Mouse (Mus musculus) liver, adult 2 months (tissue): ENCODE results near the gene Xrcc3. TPM values are rescaled to one million over a fixed set of nuclear protein-coding genes. Genes with fewer than 3 reads are reported as not detected.

Source experiments
- DNase-seq: peaks from one replicate; pipeline ENCODE4 v3.0.0-alpha.2; 2011; ENCODE audit warnings: low read depth, low spot score; ENCODE audit errors: extremely low read depth
- H3K27ac ChIP-seq: fragments of 200-500 bp; replicated peaks from 2 replicates; pipeline ENCODE4 v1.5.1; 2012; ENCODE audit warnings: low read depth, mild to moderate bottlenecking, control low read depth, inconsistent platforms, low read length; ENCODE audit not compliant: insufficient read depth
- H3K27me3 ChIP-seq: fragments of 200-500 bp; 2 replicates; pipeline ENCODE4 v1.6.1; 2012; ENCODE audit warnings: mild to moderate bottlenecking, moderate library complexity, low read length, inconsistent platforms; ENCODE audit not compliant: control insufficient read depth, insufficient read depth
- H3K36me3 ChIP-seq: fragments of 200-500 bp; 2 replicates; pipeline ENCODE4 v1.6.1; 2012; ENCODE audit warnings: low read length, inconsistent platforms; ENCODE audit not compliant: control insufficient read depth, insufficient read depth
- H3K4me1 ChIP-seq: fragments of 200-500 bp; 2 replicates; pipeline ENCODE4 v1.6.1; 2011; ENCODE audit warnings: low read length; ENCODE audit not compliant: control insufficient read depth, insufficient read depth
- H3K4me3 ChIP-seq: fragments of 200-500 bp; 2 replicates; pipeline ENCODE4 v1.5.1; 2011; ENCODE audit warnings: low read depth, mild to moderate bottlenecking, control low read depth, low read length, moderate library complexity; ENCODE audit not compliant: insufficient read depth
- H3K79me2 ChIP-seq: fragments of 200-500 bp; 2 replicates; pipeline ENCODE4 v1.6.1; 2012; ENCODE audit warnings: inconsistent platforms, mild to moderate bottlenecking, low read length, moderate library complexity; ENCODE audit not compliant: control insufficient read depth, insufficient read depth
- H3K9ac ChIP-seq: fragments of 200-500 bp; 2 replicates; pipeline ENCODE4 v1.6.1; 2012; ENCODE audit warnings: low read depth, mild to moderate bottlenecking, control low read depth, inconsistent platforms, low read length
- CTCF ChIP-seq: fragments of 200-500 bp; IDR thresholded peaks from 2 replicates; pipeline ENCODE4 v1.5.1; 2011; ENCODE audit warnings: low read depth, low read length, control low read depth
- POLR2A ChIP-seq: fragments of 200-500 bp; IDR thresholded peaks from 2 replicates; pipeline ENCODE4 v1.6.1; 2011; ENCODE audit warnings: low read length, control low read depth; ENCODE audit not compliant: insufficient read depth; ENCODE audit errors: extremely low read depth
- WGBS: fragments of 180-500 bp; shearing (Covaris S2); methylation state at CpG from one replicate; pipeline ENCODE4 v1.1.7; 2018; 5-methylcytosine and 5-hydroxymethylcytosine counted together
- polyA plus RNA-seq: library from polyadenylated mRNA; depleted of rRNA; stranded (reverse); fragments of >200 nt; gene quantifications from 2 replicates; pipeline ENCODE4 v1.2.3, GENCODE M21; 2012
- total RNA-seq: library from RNA; depleted of rRNA; stranded (reverse); fragments of >200 nt; gene quantifications from 2 replicates; pipeline ENCODE4 v1.2.3, GENCODE M21; 2014

Xrcc3 gene
- total and polyA plus RNA-seq, 2 experiments: 1.1 to 4.4 TPM

- Histone ChIP-seq H3K36me3 (peaks cover 5% of the 10 kb centered on the region; the same call in 1 of the 2 replicates), H3K9ac (no peak overlapping the region), H3K27me3 (no peaks in the 10 kb centered on the region), H3K27ac (no peak overlapping the region), H3K4me1 (no peaks in the 10 kb centered on the region), H3K4me3 (no peak overlapping the region), H3K79me2 (no peaks in the 10 kb centered on the region)
- no peak for DNase-seq
- WGBS: 80% methylated on average over 5 of the region's 5 CpGs
- TF ChIP-seq CTCF (no peak), POLR2A (no peak)
Observed at GRCm38 (mm10) chr12:111803538-111803937, 10.1 kb downstream of the Xrcc3 start.

- no peak for TF ChIP-seq CTCF
- no peak for TF ChIP-seq POLR2A
- 74% methylated on average over 10 of the region's 10 CpGs for WGBS
- no peaks in the 10 kb centered on the region for H3K4me1 ChIP-seq
- H3K9ac ChIP-seq: no peak overlapping the region
- H3K79me2 ChIP-seq: no peaks in the 10 kb centered on the region
- DNase-seq: peak; percentile 64
- H3K27ac ChIP-seq: no peak overlapping the region
- H3K36me3 ChIP-seq: peaks cover 5% of the 10 kb centered on the region; the same call in 1 of the 2 replicates
- H3K27me3 ChIP-seq: no peaks in the 10 kb centered on the region
- no peak overlapping the region for H3K4me3 ChIP-seq
Observed at GRCm38 (mm10) chr12:111800459-111801183, 13.1 kb downstream of the Xrcc3 start.

- H3K36me3 ChIP-seq: peaks cover 9% of the 10 kb centered on the region; the same call in 1 of the 2 replicates
- H3K9ac ChIP-seq: no peak overlapping the region
- WGBS: 92% methylated on average over 13 of the region's 13 CpGs
- no peaks in the 10 kb centered on the region for H3K79me2 ChIP-seq
- H3K27me3 ChIP-seq: no peaks in the 10 kb centered on the region
- no peaks in the 10 kb centered on the region for H3K4me1 ChIP-seq
- no peak for DNase-seq
- no peak overlapping the region for H3K27ac ChIP-seq
- H3K4me3 ChIP-seq: no peak overlapping the region
- TF ChIP-seq POLR2A (no peak), CTCF (no peak)
Observed at GRCm38 (mm10) chr12:111798493-111798892, 15.2 kb downstream of the Xrcc3 start.

- 82% methylated on average over 8 of the region's 8 CpGs for WGBS
- H3K27me3 ChIP-seq: no peaks in the 10 kb centered on the region
- no peaks in the 10 kb centered on the region for H3K4me1 ChIP-seq
- H3K79me2 ChIP-seq: no peaks in the 10 kb centered on the region
- H3K9ac ChIP-seq: no peak overlapping the region
- H3K4me3 ChIP-seq: no peak overlapping the region
- no peak for TF ChIP-seq CTCF
- TF ChIP-seq POLR2A: no peak
- no peak for DNase-seq
- H3K36me3 ChIP-seq: peaks cover 11% of the 10 kb centered on the region
- no peak overlapping the region for H3K27ac ChIP-seq
Observed at GRCm38 (mm10) chr12:111797251-111797650, 16.4 kb downstream of the Xrcc3 start.

- peaks cover 5% of the 10 kb centered on the region for H3K4me1 ChIP-seq
Observed at GRCm38 (mm10) chr12:111795180-111795895, 18.3 kb downstream of the Xrcc3 start.

More at GRCm38 (mm10) chr12:111795180-111795895, 18.3 kb downstream of the Xrcc3 start:
- Histone ChIP-seq H3K36me3 (peaks cover 8% of the 10 kb centered on the region), H3K79me2 (peaks cover 2% of the 10 kb centered on the region; the same call in 1 of the 2 replicates), H3K27ac (no peak overlapping the region), H3K9ac (no peak overlapping the region), H3K27me3 (no peaks in the 10 kb centered on the region), H3K4me3 (no peak overlapping the region)
- TF ChIP-seq POLR2A (no peak), CTCF (no peak)
- DNase-seq: no peak
- WGBS: 94% methylated on average over 28 of the region's 28 CpGs
